Mouse (Mus musculus): ENCODE measurements around the gene Pkd1l2. TPM values are rescaled to one million over a fixed set of nuclear protein-coding genes. Genes with fewer than 3 reads are reported as not detected.

The Pkd1l2 gene
- total RNA-seq, 1 experiment, result 1.5 TPM

- H3K36me3 ChIP-seq (ENCODE audit: control insufficient read depth, insufficient read depth, low read length, poor library complexity, severe bottlenecking), result no peaks in the 10 kb centered on the region
- in situ Hi-C loops (cut with MboI; ENCODE audit: low sequenced_read_pairs in 2 of 2, unreplicated experiment in 2 of 2), result no loop called here
- DNase-seq (ENCODE audit: low read depth, low spot score), result no peak
These were observed 59.8 kb downstream of the Pkd1l2 start for GRCm38 (mm10) chr8:117022297-117022993.

DNA sequence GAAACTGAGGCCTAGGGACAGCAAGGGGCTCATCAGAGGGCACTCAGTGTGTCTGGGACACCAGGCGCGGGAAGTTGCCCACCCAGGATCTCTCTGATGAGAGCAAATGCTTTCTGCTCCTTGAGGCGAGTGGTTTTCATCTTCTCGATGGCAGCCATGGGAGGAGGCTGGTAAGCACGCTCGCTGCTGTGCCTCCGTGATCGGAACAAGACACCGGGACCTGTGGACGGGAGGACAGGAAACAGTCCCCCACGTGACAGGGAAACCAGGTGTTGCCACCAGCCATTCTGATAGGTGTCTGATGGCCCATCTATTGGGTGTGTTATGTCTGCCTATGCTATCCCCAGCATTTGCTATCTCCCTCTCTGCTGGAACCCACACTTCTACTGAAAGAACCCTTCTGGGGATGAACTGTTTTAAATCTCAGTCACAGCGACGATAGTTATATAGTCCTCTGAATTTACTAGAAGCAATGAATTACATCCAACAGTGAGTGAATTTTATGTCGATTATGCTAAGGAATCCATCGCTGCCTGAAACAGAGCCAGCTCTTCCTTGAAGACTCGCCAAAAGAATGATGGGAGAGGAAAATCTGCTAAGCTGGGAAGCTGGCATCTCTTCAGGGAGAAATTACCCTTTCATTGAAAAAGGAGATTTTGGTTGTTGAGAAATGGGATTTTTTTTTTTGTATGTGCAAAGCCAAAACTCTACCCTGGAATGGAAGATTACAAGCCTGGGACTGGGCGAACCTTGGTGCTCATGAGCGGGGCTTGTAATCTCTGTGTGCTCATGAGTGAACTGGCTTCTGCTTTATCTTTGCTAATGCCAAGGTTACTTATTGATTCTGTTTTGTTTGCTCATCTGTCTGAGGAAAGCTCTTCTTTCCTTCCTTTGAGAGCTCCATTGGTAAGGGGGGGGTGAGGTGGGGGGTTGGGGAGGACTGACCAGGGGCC is 62.6 kb downstream of the Pkd1l2 start:
- TF ChIP-seq HCFC1 (IDR thresholded peaks at IDR 0.05; ENCODE audit: borderline replicate concordance, insufficient read depth, low read length), result no peak
- TF ChIP-seq ZC3H11A (IDR thresholded peaks at IDR 0.05; ENCODE audit: borderline replicate concordance, low read depth, low read length), result no peak
- no peak for TF ChIP-seq ZNF384 (IDR thresholded peaks at IDR 0.05; ENCODE audit: low read depth, low read length)
- TF ChIP-seq CHD2 (IDR thresholded peaks at IDR 0.05; ENCODE audit: low read depth, low read length), result no peak
- TF ChIP-seq MAFK (IDR thresholded peaks at IDR 0.05; ENCODE audit: insufficient read depth, low read depth, low read length), result no peak
- no peaks in the 10 kb centered on the region for H3K9me3 ChIP-seq (ENCODE audit: control insufficient read depth, insufficient read depth, low read depth, low read length)
- H3K27ac ChIP-seq (ENCODE audit: insufficient read depth, low read depth, low read length, poor library complexity, severe bottlenecking), result peak overlapping the region; percentile 44; the same call in 1 of the 2 replicates
- peak overlapping the region in 1 of 2 experiments; percentile 20; a peak in 1 of 4 replicates for H3K4me3 ChIP-seq (ENCODE audit: insufficient read depth in 1 of 2, low read depth in 1 of 2, low read length in 2 of 2, poor library complexity in 1 of 2, severe bottlenecking in 1 of 2)
- H3K4me1 ChIP-seq (ENCODE audit: control insufficient read depth in 2 of 2, insufficient read depth in 2 of 2, low read length in 2 of 2, poor library complexity in 1 of 2), result peaks cover 0 to 26% of the 10 kb centered on the region in 2 experiments; a peak in 2 of 4 replicates
- H3K36me3 ChIP-seq (ENCODE audit: control insufficient read depth, insufficient read depth, low read length, poor library complexity, severe bottlenecking), result no peaks in the 10 kb centered on the region
- peak overlapping the region; percentile 36; the same call in 1 of the 2 replicates for H3K9ac ChIP-seq (ENCODE audit: insufficient read depth, low read depth, low read length, poor library complexity, severe bottlenecking)
- in situ Hi-C loops (cut with MboI; ENCODE audit: low sequenced_read_pairs in 2 of 2, unreplicated experiment in 2 of 2), result no loop called here
- no peak for DNase-seq (ENCODE audit: low read depth, low spot score)

More at GRCm38 (mm10) chr8:117022297-117022993, 59.8 kb downstream of the Pkd1l2 start:
- Histone ChIP-seq H3K27ac (ENCODE audit: insufficient read depth, low read depth, low read length, poor library complexity, severe bottlenecking) (no peak overlapping the region), H3K9ac (ENCODE audit: insufficient read depth, low read depth, low read length, poor library complexity, severe bottlenecking) (no peak overlapping the region), H3K4me1 (ENCODE audit: control insufficient read depth in 2 of 2, insufficient read depth in 2 of 2, low read length in 2 of 2, poor library complexity in 1 of 2) (peaks cover 0 to 13% of the 10 kb centered on the region in 2 experiments; a peak in 2 of 4 replicates), H3K9me3 (ENCODE audit: control insufficient read depth, insufficient read depth, low read depth, low read length) (no peaks in the 10 kb centered on the region), H3K4me3 (ENCODE audit: insufficient read depth in 1 of 2, low read depth in 1 of 2, low read length in 2 of 2, poor library complexity in 1 of 2, severe bottlenecking in 1 of 2) (no peak overlapping the region)
- TF ChIP-seq ZC3H11A (IDR thresholded peaks at IDR 0.05; ENCODE audit: borderline replicate concordance, low read depth, low read length), result no peak
- TF ChIP-seq CHD2 (IDR thresholded peaks at IDR 0.05; ENCODE audit: low read depth, low read length), result no peak
- TF ChIP-seq MAFK (IDR thresholded peaks at IDR 0.05; ENCODE audit: insufficient read depth, low read depth, low read length), result no peak
- TF ChIP-seq HCFC1 (IDR thresholded peaks at IDR 0.05; ENCODE audit: borderline replicate concordance, insufficient read depth, low read length), result no peak
- no peak for TF ChIP-seq ZNF384 (IDR thresholded peaks at IDR 0.05; ENCODE audit: low read depth, low read length)

GRCm38 (mm10) chr8:117017896-117018295 is 64.4 kb downstream of the Pkd1l2 start:
- Histone ChIP-seq H3K9me3 (ENCODE audit: control insufficient read depth, insufficient read depth, low read depth, low read length) (no peaks in the 10 kb centered on the region), H3K9ac (ENCODE audit: insufficient read depth, low read depth, low read length, poor library complexity, severe bottlenecking) (no peak overlapping the region), H3K27ac (ENCODE audit: insufficient read depth, low read depth, low read length, poor library complexity, severe bottlenecking) (no peak overlapping the region), H3K4me1 (ENCODE audit: control insufficient read depth in 2 of 2, insufficient read depth in 2 of 2, low read length in 2 of 2, poor library complexity in 1 of 2) (peaks cover 0 to 26% of the 10 kb centered on the region in 2 experiments; a peak in 2 of 4 replicates), H3K4me3 (ENCODE audit: insufficient read depth in 1 of 2, low read depth in 1 of 2, low read length in 2 of 2, poor library complexity in 1 of 2, severe bottlenecking in 1 of 2) (no peak overlapping the region), H3K36me3 (ENCODE audit: control insufficient read depth, insufficient read depth, low read length, poor library complexity, severe bottlenecking) (no peaks in the 10 kb centered on the region)
- in situ Hi-C loops (cut with MboI; ENCODE audit: low sequenced_read_pairs in 2 of 2, unreplicated experiment in 2 of 2), result no loop called here
- no peak for DNase-seq (ENCODE audit: low read depth, low spot score)
- TF ChIP-seq CHD2 (IDR thresholded peaks at IDR 0.05; ENCODE audit: low read depth, low read length) (no peak), ZC3H11A (IDR thresholded peaks at IDR 0.05; ENCODE audit: borderline replicate concordance, low read depth, low read length) (no peak), MAFK (IDR thresholded peaks at IDR 0.05; ENCODE audit: insufficient read depth, low read depth, low read length) (no peak), ZNF384 (IDR thresholded peaks at IDR 0.05; ENCODE audit: low read depth, low read length) (no peak), HCFC1 (IDR thresholded peaks at IDR 0.05; ENCODE audit: borderline replicate concordance, insufficient read depth, low read length) (no peak)

DNA sequence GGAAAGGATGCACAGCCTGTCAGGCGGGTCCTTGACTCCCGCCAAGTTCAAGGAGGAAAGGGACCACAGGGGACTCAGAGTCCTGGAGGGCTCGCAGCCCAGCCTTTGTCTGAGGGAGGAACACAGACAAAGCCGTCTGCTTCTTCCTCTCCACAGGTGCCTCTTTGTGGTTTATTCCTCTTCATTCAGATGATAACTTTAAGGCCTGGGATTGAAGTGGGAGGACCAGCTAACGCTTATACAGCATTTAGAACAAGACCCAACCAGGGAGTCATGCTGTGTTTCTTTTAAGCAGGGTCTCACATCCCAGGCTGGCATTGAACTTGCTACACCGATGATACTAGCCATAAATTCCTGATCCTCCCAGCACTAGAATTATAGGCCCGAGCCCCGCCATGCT is 65.2 kb downstream of the Pkd1l2 start:
- TF ChIP-seq MAFK (IDR thresholded peaks at IDR 0.05; ENCODE audit: insufficient read depth, low read depth, low read length) (no peak), CHD2 (IDR thresholded peaks at IDR 0.05; ENCODE audit: low read depth, low read length) (no peak), HCFC1 (IDR thresholded peaks at IDR 0.05; ENCODE audit: borderline replicate concordance, insufficient read depth, low read length) (no peak), ZNF384 (IDR thresholded peaks at IDR 0.05; ENCODE audit: low read depth, low read length) (no peak), ZC3H11A (IDR thresholded peaks at IDR 0.05; ENCODE audit: borderline replicate concordance, low read depth, low read length) (no peak)
- in situ Hi-C loops (cut with MboI; ENCODE audit: low sequenced_read_pairs in 2 of 2, unreplicated experiment in 2 of 2), result no loop called here
- no peak overlapping the region for H3K9ac ChIP-seq (ENCODE audit: insufficient read depth, low read depth, low read length, poor library complexity, severe bottlenecking)
- no peak overlapping the region for H3K4me3 ChIP-seq (ENCODE audit: insufficient read depth in 1 of 2, low read depth in 1 of 2, low read length in 2 of 2, poor library complexity in 1 of 2, severe bottlenecking in 1 of 2)
- H3K9me3 ChIP-seq (ENCODE audit: control insufficient read depth, insufficient read depth, low read depth, low read length), result no peaks in the 10 kb centered on the region
- peak; percentile 69 for DNase-seq (ENCODE audit: low read depth, low spot score)
- H3K36me3 ChIP-seq (ENCODE audit: control insufficient read depth, insufficient read depth, low read length, poor library complexity, severe bottlenecking), result no peaks in the 10 kb centered on the region
- H3K27ac ChIP-seq (ENCODE audit: insufficient read depth, low read depth, low read length, poor library complexity, severe bottlenecking), result peak overlapping the region; percentile 41; the same call in 1 of the 2 replicates
- peaks cover 0 to 26% of the 10 kb centered on the region in 2 experiments; a peak in 2 of 4 replicates for H3K4me1 ChIP-seq (ENCODE audit: control insufficient read depth in 2 of 2, insufficient read depth in 2 of 2, low read length in 2 of 2, poor library complexity in 1 of 2)

All from ES-E14 (cell line).